Mouse (Mus musculus): ENCODE measurements around the gene Smoc2.
A peak's percentile ranks its signal among the peaks of the same experiment; 100 is the strongest.

Smoc2 gene

DNA sequence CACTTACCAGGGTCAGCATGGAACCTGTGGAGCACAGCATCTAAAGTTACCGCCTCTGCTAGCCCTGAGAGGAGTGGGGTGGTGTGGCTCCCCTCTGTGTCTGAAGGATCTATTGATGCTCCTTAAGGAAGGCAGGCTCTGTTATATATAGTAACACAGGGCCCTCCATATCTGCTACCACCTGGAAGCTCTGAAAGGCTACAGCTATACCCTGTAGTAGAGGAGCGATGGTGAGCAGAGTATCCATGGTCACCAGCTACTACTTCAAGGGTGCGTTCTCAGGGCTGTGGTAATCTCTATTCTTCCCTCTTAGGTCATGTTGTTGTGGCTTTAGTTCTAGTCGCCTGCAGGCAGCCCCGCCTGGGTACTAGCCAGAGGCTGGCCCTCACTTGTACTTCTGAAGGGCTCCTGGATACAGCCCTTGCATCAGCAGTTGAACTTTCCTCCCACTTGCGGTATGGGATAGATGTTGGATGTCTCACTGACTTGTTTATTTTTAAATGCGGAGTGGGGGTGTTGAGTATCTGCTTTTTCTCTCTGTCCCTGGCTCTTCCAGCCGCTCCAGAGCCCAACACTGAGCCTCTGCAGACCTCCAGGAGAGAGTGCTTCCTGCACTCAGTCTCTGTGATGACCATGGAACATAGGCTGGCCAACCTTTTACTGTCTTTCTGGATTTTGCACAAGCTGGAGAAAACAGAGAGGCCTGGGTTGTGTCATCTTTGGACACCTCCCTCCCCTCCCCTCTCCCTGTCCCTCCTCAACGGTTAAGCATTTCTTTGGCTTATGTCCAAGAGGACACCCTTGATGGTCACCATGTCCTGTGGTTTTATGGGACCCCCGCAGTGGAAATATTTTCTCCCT lies 74.1 kb downstream of the Smoc2 start:
- no peak for DNase-seq

GRCm38 (mm10) chr17:14361511-14361910 lies 82.2 kb downstream of the Smoc2 start:
- DNase-seq, result no peak

DNA sequence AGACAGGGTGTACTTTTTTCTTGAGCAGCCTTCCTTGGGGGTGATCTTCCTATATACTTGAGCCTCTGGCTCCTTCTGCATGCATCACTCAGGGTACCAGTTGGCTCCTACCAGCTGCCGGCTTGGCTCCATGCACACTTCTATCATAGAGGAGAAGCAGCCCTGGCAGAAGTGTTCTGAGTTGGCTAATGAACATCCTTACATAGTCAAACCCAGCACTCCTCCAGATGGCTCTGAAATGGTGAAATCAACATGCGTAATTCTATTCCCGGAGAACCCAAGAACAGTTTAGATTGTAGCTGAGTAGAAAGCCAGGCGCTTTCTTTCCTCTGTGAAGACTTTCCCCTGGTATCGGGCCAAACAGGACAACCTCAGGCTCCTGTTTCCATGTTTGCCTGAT lies 91.2 kb downstream of the Smoc2 start:
- DNase-seq, result peak; percentile 56

- DNase-seq, result no peak
These were observed 92.3 kb downstream of the Smoc2 start for GRCm38 (mm10) chr17:14371606-14372005.

DNA sequence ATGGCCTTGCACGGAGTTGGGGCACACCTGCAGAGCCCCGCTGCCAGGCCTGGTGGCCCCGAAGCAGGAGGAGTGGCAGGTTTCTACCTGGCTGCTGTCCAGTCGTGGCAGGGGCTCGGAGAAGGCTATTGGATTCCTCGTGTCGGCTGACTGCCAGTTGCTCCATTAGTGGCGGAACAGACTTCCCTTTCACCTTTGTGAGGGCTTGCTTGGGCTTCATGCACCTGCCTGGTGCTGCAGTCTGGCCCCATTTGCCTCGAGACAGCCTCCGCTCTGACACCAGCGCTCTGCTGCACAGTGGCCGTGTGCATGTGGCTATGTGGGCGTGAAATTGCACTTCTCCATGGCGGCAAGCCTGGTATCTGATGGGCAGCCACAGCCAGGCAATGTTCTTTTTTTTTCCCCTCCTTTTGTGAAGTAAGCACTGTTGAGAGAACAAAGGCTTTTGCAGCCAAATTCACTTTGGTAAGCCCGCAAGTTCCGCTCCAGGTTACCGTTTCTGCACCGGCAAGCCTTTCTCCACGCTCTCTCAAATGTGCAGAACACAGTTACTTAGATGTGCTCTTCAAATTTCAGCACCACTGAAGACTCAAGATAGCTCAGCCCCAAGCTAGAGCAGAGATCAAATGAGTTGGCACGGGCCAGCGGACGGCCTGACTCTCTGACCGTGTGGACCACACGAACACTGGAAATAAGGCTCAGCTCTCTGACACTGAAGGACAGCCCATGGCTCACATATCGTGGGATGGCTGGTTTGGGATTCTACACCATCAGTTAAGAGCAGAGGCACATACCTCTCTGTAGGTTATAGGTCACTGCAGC lies 93.2 kb downstream of the Smoc2 start:
- DNase-seq, result peak; percentile 18

DNA sequence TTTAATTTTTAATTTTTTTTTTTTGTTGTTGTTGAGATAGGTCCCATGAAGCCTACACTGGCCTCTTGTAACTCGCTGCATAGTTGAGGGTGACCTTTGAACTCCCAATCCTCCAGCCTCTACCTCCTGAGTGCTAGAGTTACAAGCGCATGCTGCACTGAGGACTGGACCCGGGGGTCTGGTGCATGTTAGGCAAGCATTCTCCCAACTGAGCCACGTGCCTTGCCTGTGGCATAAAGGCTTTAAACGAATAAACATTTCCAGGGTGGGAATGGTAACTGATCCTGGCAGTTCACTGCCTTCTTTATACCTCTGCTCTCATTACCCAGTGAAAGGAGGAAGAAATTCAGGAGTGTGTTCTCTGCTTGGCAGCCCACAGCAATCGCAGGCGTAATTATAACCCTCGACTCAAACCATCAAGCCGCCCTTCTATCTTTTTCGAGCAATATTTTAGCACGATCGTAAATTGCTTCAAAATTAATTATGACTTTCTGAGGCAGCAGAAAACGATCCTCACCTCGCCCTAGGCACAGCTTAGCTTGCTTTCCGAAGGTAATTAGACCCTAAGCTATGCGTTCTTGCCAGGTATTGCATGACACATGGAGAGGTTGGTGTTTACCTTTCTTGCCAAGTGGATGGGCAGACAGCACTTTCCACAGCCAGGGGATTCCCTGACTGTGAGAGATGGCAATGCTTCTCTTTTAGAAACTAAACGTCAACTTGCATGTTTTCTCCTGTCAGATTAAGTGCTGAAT lies 99.6 kb downstream of the Smoc2 start:
- DNase-seq, result no peak

DNA sequence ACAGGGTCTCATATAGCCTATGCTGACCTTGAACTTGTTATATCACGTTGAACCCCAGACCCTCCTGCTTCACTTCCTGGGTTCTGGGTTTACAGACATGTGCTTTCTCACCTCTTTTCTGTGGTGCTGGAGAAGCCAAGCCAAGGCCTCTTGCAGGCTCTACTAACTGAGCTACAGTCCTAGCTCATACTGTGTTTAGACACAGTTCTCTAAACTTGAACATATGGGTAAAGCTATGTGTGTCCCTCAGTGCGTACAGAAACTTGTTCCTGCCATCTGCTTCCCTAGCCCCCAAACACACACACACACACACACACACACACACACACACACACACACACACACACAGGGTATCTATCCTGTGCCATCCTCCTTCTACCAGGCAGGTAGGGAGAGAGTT lies 100.2 kb downstream of the Smoc2 start:
- DNase-seq, result no peak

DNA sequence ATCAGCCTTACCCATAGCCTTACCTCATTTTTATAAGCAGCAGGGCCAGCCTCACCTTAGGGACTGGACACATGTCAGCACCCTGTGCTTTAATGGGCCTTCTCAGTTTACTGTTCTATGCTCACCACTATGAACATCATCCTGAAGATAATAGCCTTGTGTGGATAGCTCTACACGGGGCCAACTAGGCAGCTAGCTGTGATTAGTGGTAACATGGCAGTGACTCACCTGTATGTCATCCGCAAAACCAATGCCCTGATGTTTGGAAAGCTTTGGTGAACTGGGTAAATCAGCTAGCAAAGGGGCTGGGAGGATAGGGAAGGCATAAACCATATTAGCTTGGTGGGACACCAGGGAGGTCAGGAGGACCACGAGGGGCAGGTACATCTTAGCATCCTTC lies 100.7 kb downstream of the Smoc2 start:
- no peak for DNase-seq

DNA sequence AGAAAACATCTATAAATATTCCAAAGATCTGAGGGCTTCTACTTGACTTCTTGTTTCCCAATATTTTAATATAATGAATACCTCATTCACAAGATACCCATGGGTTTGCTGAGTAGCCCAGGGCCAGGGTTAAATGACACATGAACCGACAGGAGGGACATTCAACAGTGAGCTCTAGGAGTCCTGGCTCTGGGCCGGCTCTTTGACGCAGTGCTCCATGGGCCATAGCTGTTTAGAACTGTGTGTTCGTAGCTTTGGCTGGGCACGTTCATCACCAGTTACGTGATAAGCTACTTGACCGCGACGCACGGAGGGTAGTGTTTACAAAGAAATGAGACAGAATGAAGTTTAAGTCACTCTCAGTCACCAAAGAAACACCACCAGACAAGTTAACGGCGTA lies 101.2 kb downstream of the Smoc2 start:
- no peak for DNase-seq

DNA sequence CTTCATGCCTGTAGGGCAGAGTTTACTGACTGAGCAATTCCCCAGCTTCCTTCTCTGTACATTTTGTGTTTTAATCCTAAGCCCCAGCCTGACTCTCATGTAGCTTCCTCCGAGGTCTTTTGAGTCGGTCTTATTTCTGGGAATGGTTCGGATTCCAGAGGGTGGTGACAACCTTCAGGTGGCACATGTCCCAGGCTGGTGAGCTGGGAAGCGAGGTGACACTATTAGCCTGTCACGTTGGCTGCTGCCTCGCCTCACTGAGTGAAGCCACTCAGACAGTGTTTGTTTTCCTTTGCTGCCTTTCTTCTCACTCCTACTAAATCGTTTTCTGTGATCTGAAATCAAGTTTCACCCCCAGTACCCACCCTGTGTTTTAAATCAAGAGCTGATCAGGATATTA lies 102.2 kb downstream of the Smoc2 start:
- no peak for DNase-seq

DNA sequence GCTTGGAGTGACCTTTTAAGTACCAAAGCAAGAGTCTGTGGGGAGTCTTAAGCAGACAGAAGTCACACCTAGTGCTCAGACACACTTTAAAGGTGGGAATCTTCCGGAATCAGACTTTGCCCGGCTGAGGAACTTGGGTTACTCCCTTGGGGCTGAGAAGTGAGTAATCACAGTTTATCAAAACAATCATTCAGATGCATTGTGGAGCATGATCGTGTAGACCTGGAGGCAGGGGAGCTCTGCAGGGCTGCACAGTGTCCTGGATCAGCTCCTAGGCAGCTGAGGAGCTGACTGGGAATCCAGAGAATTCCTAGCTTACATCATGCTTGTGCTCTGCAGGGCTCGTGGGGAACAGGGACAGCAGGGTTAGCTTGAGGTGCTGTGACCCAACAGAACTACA lies 104.7 kb downstream of the Smoc2 start:
- no peak for DNase-seq

DNA sequence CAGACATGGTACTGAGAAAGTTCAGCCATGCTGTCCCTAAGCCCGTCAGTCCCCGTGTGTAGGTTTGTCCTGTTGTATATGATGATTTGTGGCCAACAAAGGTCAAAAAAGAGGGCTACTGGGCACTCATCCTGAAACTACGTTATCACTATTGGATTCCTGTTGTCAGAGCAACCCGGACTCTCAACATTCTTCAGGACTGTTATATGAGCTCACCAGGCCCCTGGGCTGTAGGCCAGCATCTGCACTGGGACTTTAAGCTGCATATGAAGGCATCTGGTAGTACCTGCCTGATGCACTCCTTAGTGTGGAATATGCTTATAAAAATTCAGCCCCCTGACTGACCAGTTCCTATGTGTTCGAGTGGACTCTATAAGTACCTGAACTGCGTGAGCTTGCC lies 105.7 kb downstream of the Smoc2 start:
- DNase-seq, result no peak

GRCm38 (mm10) chr17:14387261-14387660 lies 108.0 kb downstream of the Smoc2 start:
- no peak for DNase-seq

GRCm38 (mm10) chr17:14392443-14392842 lies 113.1 kb downstream of the Smoc2 start:
- no peak for DNase-seq

- no peak for DNase-seq
These were observed 115.6 kb downstream of the Smoc2 start for GRCm38 (mm10) chr17:14394861-14395260.

GRCm38 (mm10) chr17:14397456-14397855 lies 118.2 kb downstream of the Smoc2 start:
- DNase-seq, result no peak

DNA sequence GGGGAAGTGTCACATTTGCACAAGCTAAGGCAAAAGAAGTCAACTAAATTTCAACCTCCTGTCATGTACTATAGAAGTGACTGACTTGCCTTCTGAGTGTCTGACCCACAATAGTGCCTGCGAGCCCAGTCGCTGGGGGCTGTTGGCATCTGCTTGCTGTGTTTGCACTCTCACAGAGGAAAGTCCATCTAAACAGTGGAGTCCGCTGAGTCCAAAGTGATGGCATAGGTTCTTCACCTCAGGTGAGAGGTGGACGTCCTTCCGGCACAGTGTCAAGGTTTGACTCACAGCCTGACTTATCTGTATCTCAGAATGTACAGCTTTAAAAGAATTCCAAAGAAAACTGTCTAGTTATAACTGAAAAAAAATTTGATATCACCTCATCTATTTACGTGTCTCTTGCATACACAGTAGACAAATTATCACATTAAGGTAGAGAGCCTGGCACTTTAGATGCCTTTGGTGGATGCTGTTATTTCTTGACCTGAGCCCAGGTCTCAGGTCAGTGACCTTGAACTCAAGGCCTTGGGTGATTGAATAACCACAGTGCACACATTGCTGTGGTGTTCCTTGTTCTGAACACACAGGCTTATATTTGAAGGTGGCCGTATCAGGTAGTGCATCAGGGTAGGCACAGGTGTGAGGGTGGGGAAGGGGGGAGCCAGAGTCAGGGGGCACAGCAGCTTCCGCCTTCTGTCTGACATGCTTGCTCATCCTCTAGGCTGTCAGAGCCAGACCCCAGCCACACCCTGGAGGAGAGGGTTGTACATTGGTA lies 119.5 kb downstream of the Smoc2 start:
- DNase-seq, result no peak

GRCm38 (mm10) chr17:14400960-14401359 lies 121.7 kb downstream of the Smoc2 start:
- DNase-seq, result no peak

DNA sequence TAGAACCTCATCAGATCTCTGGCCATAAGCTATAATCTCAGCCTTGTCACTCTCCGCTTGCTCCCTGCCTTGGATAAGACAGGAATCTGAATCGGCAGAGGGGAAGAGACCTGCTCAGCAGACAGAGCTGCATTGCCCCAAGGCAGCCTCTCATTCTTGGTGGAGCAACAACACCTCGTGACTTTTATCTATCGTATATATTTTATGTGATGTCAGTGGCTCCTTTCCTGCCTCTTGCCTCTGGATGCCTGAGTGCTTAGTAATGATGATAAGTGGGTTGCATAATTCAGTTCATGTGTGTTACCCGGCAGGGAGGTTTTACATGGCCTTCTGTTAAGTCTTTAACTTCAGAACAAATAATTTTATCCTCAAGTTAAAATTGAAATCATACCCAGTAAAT lies 128.6 kb downstream of the Smoc2 start:
- no peak for DNase-seq

DNA sequence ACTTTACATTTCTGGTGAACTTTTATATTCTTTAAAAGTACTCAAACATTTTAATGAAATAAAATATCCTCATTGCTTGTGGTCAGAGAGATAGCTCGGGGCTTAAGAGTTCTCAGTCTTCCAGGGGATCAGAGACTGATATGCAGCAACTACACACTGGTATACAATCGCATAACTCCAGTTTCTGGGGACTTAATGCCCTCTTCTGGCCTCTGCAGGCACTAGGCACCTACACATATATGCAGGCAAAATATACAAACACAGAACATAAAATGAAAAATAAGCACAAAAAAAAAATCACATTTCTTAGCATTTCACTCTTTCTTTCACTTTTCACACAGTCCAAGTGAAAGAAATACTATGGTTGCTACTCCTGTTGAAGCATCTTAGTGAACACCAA lies 133.2 kb downstream of the Smoc2 start:
- no peak for DNase-seq

GRCm38 (mm10) chr17:14414511-14414910 lies 135.2 kb downstream of the Smoc2 start:
- DNase-seq, result no peak

DNA sequence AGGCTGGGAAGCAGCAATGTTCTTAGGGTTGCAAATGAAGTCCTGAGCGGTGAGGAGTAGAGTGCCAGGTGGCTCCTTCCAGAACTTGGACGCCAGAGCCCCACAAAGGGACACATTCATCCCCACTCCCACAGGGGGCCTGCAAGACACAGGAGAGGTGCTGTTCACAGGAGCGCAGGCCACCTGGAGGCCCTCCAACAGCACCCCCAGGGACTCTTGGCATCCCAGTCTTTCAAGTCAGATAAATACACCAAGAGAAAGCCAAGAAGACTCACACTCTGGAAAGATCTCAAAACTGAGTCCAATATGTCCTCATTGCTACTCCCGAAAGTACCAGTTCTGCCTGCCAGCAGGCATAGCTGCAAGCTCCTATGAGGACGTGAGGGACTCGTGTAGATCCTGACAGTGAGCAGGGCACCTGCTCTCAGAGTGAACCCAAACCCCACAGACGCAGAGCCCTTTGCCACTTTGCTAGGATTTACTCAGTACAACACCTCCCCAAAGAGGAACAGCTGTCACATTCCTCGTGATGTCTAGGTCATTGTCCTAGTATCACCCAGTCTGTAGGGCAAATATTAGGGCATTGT lies 141.2 kb downstream of the Smoc2 start:
- no peak for DNase-seq
